Mouse (Mus musculus): ENCODE data around the gene A730071L15Rik. TPM values are rescaled to one million over a fixed set of nuclear protein-coding genes. Genes with fewer than 3 reads are reported as not detected.

Gene A730071L15Rik
- total and polyA plus RNA-seq, 3 experiments = 0.42 TPM; not detected in 2

GRCm38 (mm10) chr11:6178673-6179166, 21.1 kb upstream of the A730071L15Rik start:
- peak; percentile 90 for DNase-seq (ENCODE audit: extremely low read depth)
- TF ChIP-seq NELFE (IDR thresholded peaks at IDR 0.05; ENCODE audit: low read depth, low read length) (no peak), ELF1 (IDR thresholded peaks at IDR 0.05; ENCODE audit: low read depth, low read length) (peak; percentile 54), IRF4 (IDR thresholded peaks at IDR 0.05; ENCODE audit: low read depth, low read length) (peak; percentile 24; the same call in 1 of the 2 replicates), CTCF (conservative IDR thresholded peaks at IDR 0.05 in 1 of 2, IDR thresholded peaks at IDR 0.05 in 1 of 2; ENCODE audit: low read depth in 2 of 2, low read length in 2 of 2) (no peak), HCFC1 (IDR thresholded peaks at IDR 0.05; ENCODE audit: low read depth, low read length) (no peak), TCF12 (IDR thresholded peaks at IDR 0.05; ENCODE audit: low read depth, low read length) (no peak), ETS1 (conservative IDR thresholded peaks at IDR 0.05; ENCODE audit: low read depth, low read length) (peak; percentile 23; the same call in 1 of the 2 replicates), USF2 (conservative IDR thresholded peaks at IDR 0.05; ENCODE audit: low read depth, low read length) (no peak), POLR2A (IDR thresholded peaks at IDR 0.05; ENCODE audit: low read depth, low read length) (no peak), ZC3H11A (IDR thresholded peaks at IDR 0.05; ENCODE audit: low read depth, low read length) (no peak), JUND (conservative IDR thresholded peaks at IDR 0.05; ENCODE audit: low read depth, low read length) (no peak), BHLHE40 (IDR thresholded peaks at IDR 0.05; ENCODE audit: low read depth, low read length) (peak; percentile 36; the same call in 1 of the 2 replicates), SIN3A (IDR thresholded peaks at IDR 0.05; ENCODE audit: low read length) (0 out of 2 replicates have a peak, but pooled peaks have one; percentile 8), CHD2 (IDR thresholded peaks at IDR 0.05; ENCODE audit: low read length) (peak; percentile 46; the same call in 1 of the 2 replicates)
- H3K36me3 ChIP-seq (replicated peaks in 1 of 2; ENCODE audit: control insufficient read depth in 1 of 2, insufficient read depth in 1 of 2, low read length in 1 of 2) = peaks cover 0 to 26% of the 10 kb centered on the region in 2 experiments
- peaks cover 35 to 85% of the 10 kb centered on the region in 2 experiments for H3K4me1 ChIP-seq (ENCODE audit: control insufficient read depth in 1 of 2, insufficient read depth in 2 of 2)
- no peaks in the 10 kb centered on the region for H3K27me3 ChIP-seq (replicated peaks)
- peak overlapping the region in 1 of 3 experiments; percentile 19 for H3K4me3 ChIP-seq (replicated peaks in 1 of 3; ENCODE audit: low read depth in 2 of 3, low read length in 2 of 3, poor library complexity in 1 of 3)
- no peaks in the 10 kb centered on the region for H3K9me3 ChIP-seq (replicated peaks; ENCODE audit: low read length)
- H3K9ac ChIP-seq (ENCODE audit: insufficient read depth, low read depth) = no peak overlapping the region
- 0 out of 2 replicates have a peak overlapping the region, but pooled peaks have one; percentile 21 for H3K27ac ChIP-seq (ENCODE audit: insufficient read depth, low read depth)
- in situ Hi-C loops (cut with MboI; ENCODE audit: low pct_ligation_motif_present, low pct_unique_long_range_greater_than_20kb, low sequenced_read_pairs) (no loop called here), dilution Hi-C loops (cut with MboI; ENCODE audit: extremely low pct_ligation_motif_present, extremely low pct_unique_long_range_greater_than_20kb, low sequenced_read_pairs) (no loop called here)
- H3K79me2 ChIP-seq (replicated peaks; ENCODE audit: control insufficient read depth, extremely low read depth, insufficient read depth, poor library complexity, severe bottlenecking) = peaks cover 60% of the 10 kb centered on the region
- H3K4me2 ChIP-seq (ENCODE audit: insufficient read depth, low read depth, poor library complexity, severe bottlenecking) = peak overlapping the region; percentile 95; the same call in 1 of the 2 replicates

GRCm38 (mm10) chr11:6179194-6179593, 20.6 kb upstream of the A730071L15Rik start:
- in situ Hi-C loops (cut with MboI; ENCODE audit: low pct_ligation_motif_present, low pct_unique_long_range_greater_than_20kb, low sequenced_read_pairs) (no loop called here), dilution Hi-C loops (cut with MboI; ENCODE audit: extremely low pct_ligation_motif_present, extremely low pct_unique_long_range_greater_than_20kb, low sequenced_read_pairs) (no loop called here)
- Histone ChIP-seq H3K27me3 (replicated peaks) (no peaks in the 10 kb centered on the region), H3K4me2 (ENCODE audit: insufficient read depth, low read depth, poor library complexity, severe bottlenecking) (0 out of 2 replicates have a peak overlapping the region, but pooled peaks have one; percentile 0), H3K27ac (ENCODE audit: insufficient read depth, low read depth) (peak overlapping the region; percentile 21; the same call in 1 of the 2 replicates), H3K9ac (ENCODE audit: insufficient read depth, low read depth) (no peak overlapping the region), H3K9me3 (replicated peaks; ENCODE audit: low read length) (no peaks in the 10 kb centered on the region), H3K79me2 (replicated peaks; ENCODE audit: control insufficient read depth, extremely low read depth, insufficient read depth, poor library complexity, severe bottlenecking) (peaks cover 60% of the 10 kb centered on the region), H3K4me1 (ENCODE audit: control insufficient read depth in 1 of 2, insufficient read depth in 2 of 2) (peaks cover 35 to 85% of the 10 kb centered on the region in 2 experiments), H3K36me3 (replicated peaks in 1 of 2; ENCODE audit: control insufficient read depth in 1 of 2, insufficient read depth in 1 of 2, low read length in 1 of 2) (peaks cover 0 to 22% of the 10 kb centered on the region in 2 experiments), H3K4me3 (replicated peaks in 1 of 3; ENCODE audit: low read depth in 2 of 3, low read length in 2 of 3, poor library complexity in 1 of 3) (peak overlapping the region in 1 of 3 experiments; percentile 19)
- TF ChIP-seq PAX5 (IDR thresholded peaks at IDR 0.05; ENCODE audit: low read length) (no peak), HCFC1 (IDR thresholded peaks at IDR 0.05; ENCODE audit: low read depth, low read length) (no peak), EP300 (IDR thresholded peaks at IDR 0.05; ENCODE audit: low read length) (no peak), NELFE (IDR thresholded peaks at IDR 0.05; ENCODE audit: low read depth, low read length) (no peak), ELF1 (IDR thresholded peaks at IDR 0.05; ENCODE audit: low read depth, low read length) (no peak)
- no peak for DNase-seq (ENCODE audit: extremely low read depth)
